Mouse (Mus musculus) E14TG2a.4 (cell line): Measurements from ENCODE around the gene 4930578G10Rik.
"Not testable (repeated sequence)": the region's sequence is repeated elsewhere in the genome, so short reads cannot be mapped to it uniquely, and the experiment has no call there.

Experiments
- H3K27me3 ChIP-seq: 2 replicates; pipeline ENCODE4 v1.6.1; 2014; ENCODE audit warnings: low read length, control low read depth; ENCODE audit not compliant: insufficient read depth
- H3K36me3 ChIP-seq: 2 replicates; pipeline ENCODE4 v1.6.1; 2014; ENCODE audit warnings: low read length, control low read depth; ENCODE audit not compliant: insufficient read depth
- H3K4me1 ChIP-seq: replicated peaks from 2 replicates; pipeline ENCODE4 v1.6.1; 2014; ENCODE audit warnings: low read depth, low read length, control low read depth
- H3K4me3 ChIP-seq: replicated peaks from 2 replicates; pipeline ENCODE4 v1.5.1; 2014; ENCODE audit warnings: mild to moderate bottlenecking, low read length
- H3K9me3 ChIP-seq: 2 replicates; pipeline ENCODE4 v1.6.1; 2014; ENCODE audit warnings: low read length, control low read depth
- CTCF ChIP-seq: conservative IDR thresholded peaks from 2 replicates; pipeline ENCODE4 v1.5.1; 2014; ENCODE audit warnings: low read length
- NANOG ChIP-seq: IDR thresholded peaks from 2 replicates; pipeline ENCODE4 v1.6.1; 2014; ENCODE audit warnings: borderline replicate concordance, low read length, mixed read lengths
- POU5F1 ChIP-seq: IDR thresholded peaks from 2 replicates; pipeline ENCODE4 v1.6.1; 2014; ENCODE audit warnings: low read length, borderline replicate concordance

Gene 4930578G10Rik

GRCm38 (mm10) chr4:42735245-42735644 lies at the start of gene 4930578G10Rik:
Gene 4930578G10Rik, plus strand, starts transcription at chr4:42735545.
- not testable (repeated sequence) for H3K4me3 ChIP-seq, H3K4me1 ChIP-seq, H3K27me3 ChIP-seq, H3K9me3 ChIP-seq, H3K36me3 ChIP-seq

- not testable (repeated sequence) for H3K9me3 ChIP-seq, H3K36me3 ChIP-seq, H3K4me3 ChIP-seq, H3K4me1 ChIP-seq, H3K27me3 ChIP-seq
These were observed 21.1 kb downstream of the 4930578G10Rik start, which contains the start of gene Ccl19 for GRCm38 (mm10) chr4:42756477-42756876. Gene Ccl19, minus strand, starts transcription at chr4:42756577.

- H3K4me3 ChIP-seq, H3K4me1 ChIP-seq, H3K9me3 ChIP-seq, H3K36me3 ChIP-seq, H3K27me3 ChIP-seq: not testable (repeated sequence)
These were observed 38.5 kb downstream of the 4930578G10Rik start, which contains the start of gene Ccl21a for GRCm38 (mm10) chr4:42773893-42774292. Gene Ccl21a, minus strand, starts transcription at chr4:42773993.

GRCm38 (mm10) chr4:42853788-42854187 lies 118.4 kb downstream of the 4930578G10Rik start, which contains the start of gene Fam205a1:
Gene Fam205a1, minus strand, starts transcription at chr4:42853888.
- not testable (repeated sequence) for H3K4me1 ChIP-seq, H3K9me3 ChIP-seq, H3K36me3 ChIP-seq, H3K27me3 ChIP-seq, H3K4me3 ChIP-seq

- not testable (repeated sequence) for H3K4me1 ChIP-seq, H3K9me3 ChIP-seq, H3K4me3 ChIP-seq, H3K36me3 ChIP-seq, H3K27me3 ChIP-seq
These were observed 121.3 kb downstream of the 4930578G10Rik start, which contains the start of gene Gm12394 for GRCm38 (mm10) chr4:42856671-42857070. Gene Gm12394, minus strand, starts transcription at chr4:42856771.

- H3K9me3 ChIP-seq, H3K4me1 ChIP-seq, H3K36me3 ChIP-seq, H3K27me3 ChIP-seq, H3K4me3 ChIP-seq: not testable (repeated sequence)
These were observed 125.1 kb downstream of the 4930578G10Rik start for GRCm38 (mm10) chr4:42860483-42860882.

- H3K27me3 ChIP-seq, H3K9me3 ChIP-seq, H3K36me3 ChIP-seq, H3K4me3 ChIP-seq: not testable (repeated sequence)
- H3K4me1 ChIP-seq = peaks cover 14% of the 10 kb centered on the region
These were observed 128.1 kb downstream of the 4930578G10Rik start for GRCm38 (mm10) chr4:42863487-42863886.

GRCm38 (mm10) chr4:42867390-42867789 lies 132.0 kb downstream of the 4930578G10Rik start:
- no peak overlapping the region for H3K4me3 ChIP-seq
- no peaks in the 10 kb centered on the region for H3K9me3 ChIP-seq
- peaks cover 19% of the 10 kb centered on the region for H3K4me1 ChIP-seq
- no peak for TF ChIP-seq NANOG
- no peak for TF ChIP-seq CTCF
- no peak for TF ChIP-seq POU5F1
- H3K36me3 ChIP-seq = no peaks in the 10 kb centered on the region
- peaks cover 9% of the 10 kb centered on the region; the same call in 1 of the 2 replicates for H3K27me3 ChIP-seq

GRCm38 (mm10) chr4:42868193-42868592 lies 132.8 kb downstream of the 4930578G10Rik start:
- no peaks in the 10 kb centered on the region for H3K36me3 ChIP-seq
- no peak for TF ChIP-seq POU5F1
- no peak for TF ChIP-seq NANOG
- no peak overlapping the region for H3K4me3 ChIP-seq

GRCm38 (mm10) chr4:42870748-42871147 lies 135.4 kb downstream of the 4930578G10Rik start:
- Histone ChIP-seq H3K27me3 (peaks cover 16% of the 10 kb centered on the region), H3K36me3 (no peaks in the 10 kb centered on the region), H3K4me3 (no peak overlapping the region), H3K9me3 (no peaks in the 10 kb centered on the region), H3K4me1 (peaks cover 19% of the 10 kb centered on the region)
- TF ChIP-seq CTCF (no peak), NANOG (no peak), POU5F1 (no peak)

More at GRCm38 (mm10) chr4:42868193-42868592, 132.8 kb downstream of the 4930578G10Rik start:
- peaks cover 12% of the 10 kb centered on the region for H3K27me3 ChIP-seq
- peaks cover 25% of the 10 kb centered on the region for H3K4me1 ChIP-seq
- H3K9me3 ChIP-seq = no peaks in the 10 kb centered on the region
